Mouse (Mus musculus): ENCODE results near the gene Dhx58. TPM values are rescaled to one million over a fixed set of nuclear protein-coding genes. Genes with fewer than 3 reads are reported as not detected.
"Not testable (repeated sequence)": the region's sequence is repeated elsewhere in the genome, so short reads cannot be mapped to it uniquely, and the experiment has no call there.

Dhx58 gene
- polyA plus RNA-seq, 2 experiments from 2014 or later: 31.6 to 60.3 TPM

GRCm38 (mm10) chr11:100697921-100698320 lies 6.2 kb downstream of the Dhx58 start:
- ATAC-seq: no peak

DNA sequence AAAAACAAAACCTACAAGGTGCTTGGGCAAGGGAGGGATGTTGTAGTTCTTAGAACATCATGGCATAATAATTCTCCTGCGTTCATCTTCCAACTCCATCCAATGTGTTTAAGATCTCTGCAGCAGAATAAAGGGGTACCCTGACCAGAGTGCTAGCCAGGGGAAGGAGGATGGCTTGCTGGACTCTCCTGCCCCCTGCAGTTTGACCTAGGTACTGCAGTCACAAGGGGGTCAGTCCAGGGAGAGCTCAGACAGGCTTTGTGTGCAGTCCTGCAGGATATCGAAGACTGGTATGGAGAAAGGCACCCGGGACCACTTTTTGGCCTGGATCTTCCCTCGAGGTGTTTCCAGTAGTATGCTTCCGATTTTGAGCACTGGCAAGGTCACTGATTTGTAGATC lies 9.1 kb downstream of the Dhx58 start:
- no peak for ATAC-seq

DNA sequence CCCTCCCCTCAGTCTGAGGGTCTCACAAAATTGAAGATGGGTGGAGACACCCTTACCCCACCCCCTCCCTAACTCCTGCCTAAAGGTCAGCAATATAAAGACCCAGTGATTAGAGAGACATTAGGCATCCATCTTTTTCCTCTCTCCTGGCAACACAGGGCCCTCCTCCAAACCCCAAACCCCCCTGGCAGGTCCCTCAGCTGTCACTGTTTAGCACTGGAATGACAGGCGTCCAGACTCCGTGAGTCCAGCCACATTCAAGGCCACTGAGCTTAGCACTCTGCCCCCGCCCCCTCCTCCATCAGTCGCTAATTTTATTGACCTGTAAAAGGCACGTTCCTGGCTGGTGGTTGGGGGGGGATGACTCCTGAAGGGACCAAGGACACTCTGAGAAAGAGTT lies 10.9 kb downstream of the Dhx58 start:
- ATAC-seq: no peak

GRCm38 (mm10) chr11:100692164-100692616 lies 11.9 kb downstream of the Dhx58 start, which contains the start of gene Zfp385c:
Zfp385c (minus strand) TSS chr11:100692455.
- ATAC-seq: peak; percentile 39

- ATAC-seq: no peak
Measured at GRCm38 (mm10) chr11:100690389-100690788, 13.7 kb downstream of the Dhx58 start.

- no peak for ATAC-seq
Measured at GRCm38 (mm10) chr11:100688443-100688842, 15.6 kb downstream of the Dhx58 start.

DNA sequence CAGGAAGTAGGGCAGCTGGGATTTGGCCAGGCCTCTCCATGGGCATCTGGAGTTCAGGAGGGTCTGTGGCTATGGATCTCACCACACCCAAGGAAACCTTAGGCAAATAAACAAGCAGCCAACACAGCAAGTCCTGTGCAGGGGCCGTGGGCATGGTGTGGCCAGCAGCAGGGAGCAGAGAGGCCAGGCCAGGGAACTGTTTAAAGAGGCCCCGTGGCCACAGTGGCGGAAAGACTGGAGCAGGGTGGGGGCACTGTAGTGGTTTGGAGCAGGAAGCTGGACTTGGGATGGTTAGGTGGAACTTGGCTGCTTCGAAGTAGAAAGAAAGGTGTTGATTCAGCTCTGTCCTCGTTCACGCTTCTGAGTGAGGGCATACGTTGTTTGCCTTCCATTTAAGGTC lies 16.8 kb downstream of the Dhx58 start:
- no peak for ATAC-seq

GRCm38 (mm10) chr11:100685371-100685770 lies 18.7 kb downstream of the Dhx58 start:
- ATAC-seq: no peak

GRCm38 (mm10) chr11:100684084-100684483 lies 20.0 kb downstream of the Dhx58 start:
- ATAC-seq: no peak

GRCm38 (mm10) chr11:100682526-100682925 lies 21.5 kb downstream of the Dhx58 start:
- ATAC-seq: no peak

DNA sequence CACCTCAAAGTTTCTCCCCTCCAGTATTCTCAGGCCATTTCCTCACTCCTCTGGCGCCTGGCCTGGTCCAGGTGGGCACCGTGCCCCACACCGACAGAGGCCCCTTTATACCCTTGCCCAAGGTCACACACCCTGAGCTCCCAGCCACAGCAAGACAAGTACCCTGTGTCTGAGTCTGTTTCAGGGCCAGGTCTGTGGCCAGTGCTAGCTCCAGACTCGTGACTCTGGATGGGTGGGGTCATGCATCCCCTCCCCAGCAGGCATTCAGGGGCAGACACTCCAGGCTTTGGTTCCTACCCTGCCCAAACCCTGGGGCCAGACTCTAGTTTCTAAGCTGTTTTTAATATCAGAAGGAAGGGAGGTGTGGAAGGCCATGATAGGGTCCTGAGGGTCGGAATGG lies 22.2 kb downstream of the Dhx58 start:
- ATAC-seq: no peak

GRCm38 (mm10) chr11:100677810-100678209 lies 26.3 kb downstream of the Dhx58 start:
- ATAC-seq: no peak

GRCm38 (mm10) chr11:100673169-100673568 lies 30.9 kb downstream of the Dhx58 start:
- ATAC-seq: no peak

DNA sequence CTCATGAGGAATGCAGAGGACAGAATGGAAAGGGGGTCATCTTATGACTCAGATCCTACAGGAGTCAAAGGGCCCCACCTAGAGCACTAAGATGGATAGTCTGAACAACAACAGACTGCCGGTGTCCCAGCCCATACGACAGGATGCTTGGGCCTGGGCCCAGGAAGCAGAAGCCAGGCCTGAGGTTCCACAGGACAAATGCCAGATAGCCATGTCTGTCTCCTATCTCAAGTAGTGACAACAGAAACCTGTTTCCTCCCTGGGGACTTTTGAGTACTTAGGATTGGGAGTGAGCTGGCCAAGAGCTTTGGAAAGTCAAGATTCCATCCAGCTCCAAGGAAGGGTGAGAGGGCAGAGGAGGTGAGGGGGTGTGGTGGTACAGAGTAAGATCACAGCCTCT lies 32.1 kb downstream of the Dhx58 start:
- ATAC-seq: no peak

DNA sequence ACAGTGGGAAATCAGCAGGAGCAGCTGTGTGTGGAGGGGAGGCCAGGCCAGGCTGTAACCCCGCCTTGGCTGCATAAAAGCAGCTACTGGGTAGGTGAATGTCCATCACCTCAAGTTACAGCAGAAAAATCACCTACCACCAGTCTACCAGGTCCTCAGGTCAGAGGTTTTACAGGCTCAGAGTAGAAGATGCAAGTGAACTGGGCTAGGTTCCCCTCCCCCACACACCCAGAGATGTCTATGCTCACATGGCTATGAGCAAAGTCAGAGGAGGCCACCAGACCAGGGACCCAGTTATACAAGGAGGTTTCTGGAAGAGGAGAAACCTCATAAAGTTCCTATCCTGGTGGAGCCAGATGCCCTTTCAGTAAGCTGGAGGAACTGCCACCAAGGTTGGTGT lies 33.0 kb downstream of the Dhx58 start:
- no peak for ATAC-seq

DNA sequence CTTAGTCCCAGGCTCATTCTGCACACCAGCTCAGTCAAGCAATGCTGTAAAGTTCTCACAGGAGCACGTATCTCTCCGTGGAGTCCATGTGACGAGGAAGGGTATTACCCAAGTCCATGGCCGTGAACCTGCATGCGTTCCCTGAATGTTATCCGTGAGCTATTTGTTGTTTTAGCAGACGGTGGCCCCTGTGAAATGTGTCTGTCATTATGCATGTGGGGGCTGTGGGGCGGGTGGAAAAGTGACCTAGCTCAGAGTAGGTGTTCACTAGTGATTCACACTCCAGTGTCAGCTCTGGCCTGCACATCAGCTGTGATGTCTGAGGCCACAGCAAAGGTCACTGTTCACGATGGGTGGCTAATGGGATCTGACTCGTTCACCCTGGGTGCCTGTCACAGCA lies 44.3 kb downstream of the Dhx58 start:
- no peak for ATAC-seq

- no peak for ATAC-seq
Measured at GRCm38 (mm10) chr11:100656458-100656857, 47.6 kb downstream of the Dhx58 start.

DNA sequence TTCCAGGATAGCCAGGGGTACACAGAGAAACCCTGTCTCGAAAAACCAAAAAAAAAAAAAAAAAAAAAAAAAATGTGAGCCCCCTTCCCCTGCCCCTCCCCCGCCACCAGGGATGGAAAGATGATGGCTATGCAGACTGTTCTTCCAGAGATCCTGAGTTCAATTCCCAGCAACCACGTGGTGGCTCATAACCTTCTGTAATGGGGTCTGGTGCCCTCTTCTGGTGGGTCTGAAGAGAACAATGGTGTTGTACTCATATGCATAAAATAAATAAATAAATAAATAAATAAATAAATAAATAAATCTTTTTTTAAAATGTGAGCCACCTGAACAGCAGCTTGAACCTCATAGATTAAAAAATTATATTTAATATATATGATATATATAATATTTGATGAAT lies 48.5 kb downstream of the Dhx58 start:
- not testable (repeated sequence) for ATAC-seq

DNA sequence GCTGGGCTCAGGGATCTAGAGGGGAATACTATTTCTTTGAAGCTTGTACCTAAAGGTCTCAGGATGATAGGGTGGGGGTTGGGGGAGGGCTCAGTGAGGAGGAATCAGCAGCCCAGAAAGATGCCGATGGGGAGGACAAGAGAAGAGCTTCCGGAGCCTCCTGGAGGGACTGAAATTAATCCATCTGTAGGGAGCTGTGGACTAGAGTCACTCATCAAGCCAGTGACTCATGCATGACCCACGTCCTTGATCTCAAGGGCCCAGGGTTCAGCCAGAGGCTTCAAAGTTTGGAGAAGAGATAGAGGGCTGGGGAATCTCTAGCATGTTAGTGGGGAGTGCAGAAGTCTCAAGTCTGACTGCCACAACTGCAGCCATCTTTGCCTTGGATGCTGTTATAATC lies 52.3 kb downstream of the Dhx58 start:
- ATAC-seq: no peak

GRCm38 (mm10) chr11:100651205-100651604 lies 52.9 kb downstream of the Dhx58 start:
- ATAC-seq: no peak

DNA sequence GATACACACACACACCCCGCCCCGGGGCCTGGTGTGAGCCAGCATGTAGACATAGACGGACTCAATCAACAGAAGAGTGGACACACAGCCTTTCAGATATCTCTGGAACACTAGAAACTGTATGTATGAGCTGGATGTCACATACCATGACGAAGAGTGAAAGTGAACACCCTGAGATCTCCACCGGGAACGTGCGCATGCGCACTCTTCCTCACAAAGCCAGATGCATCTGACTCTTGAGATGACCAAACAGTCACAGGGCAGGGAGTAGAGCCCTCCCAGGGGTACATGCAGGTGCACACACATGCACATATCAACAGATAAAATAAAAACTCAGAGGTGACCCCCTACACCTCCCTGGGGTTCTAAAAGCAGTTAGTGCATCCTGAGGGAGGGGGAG lies 55.7 kb downstream of the Dhx58 start:
- ATAC-seq: no peak

DNA sequence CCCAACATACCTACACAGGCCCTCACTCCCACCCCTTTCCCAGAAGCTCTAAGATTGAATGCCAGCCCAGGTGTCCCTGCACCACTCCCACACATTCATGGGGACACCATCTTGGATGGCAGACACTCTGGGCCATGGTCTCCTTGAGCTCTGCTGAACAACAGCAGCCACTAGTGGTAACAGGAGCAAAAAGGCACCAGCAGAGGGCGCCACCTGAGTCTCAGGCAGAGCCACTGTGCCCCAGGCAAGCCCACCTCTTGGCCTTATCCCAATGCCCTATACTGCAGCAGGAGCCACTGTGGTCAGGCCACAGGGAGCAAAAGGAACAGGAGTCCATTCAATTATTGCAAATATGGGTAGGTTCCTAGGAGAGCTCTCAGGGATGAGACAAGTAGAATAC lies 57.8 kb downstream of the Dhx58 start:
- ATAC-seq: no peak

Measured in CD4-positive, CD25-positive, alpha-beta regulatory T cell, adult 4 months (primary cell).